Mouse (Mus musculus) G1E (cell line): ENCODE results near the gene Hdac4.

Experiments used
- CTCF ChIP-seq: IDR thresholded peaks from 2 replicates; pipeline ENCODE4 v1.5.1; 2012; ENCODE audit warnings: low read depth, low read length, inconsistent platforms, mixed read lengths
- GATA1 ChIP-seq: IDR thresholded peaks from 2 replicates; pipeline ENCODE4 v1.6.1; 2012; ENCODE audit warnings: borderline replicate concordance, low read length, inconsistent platforms, mixed read lengths
- GATA2 ChIP-seq: IDR thresholded peaks from 2 replicates; pipeline ENCODE4 v1.6.1; 2012; ENCODE audit warnings: low read depth, low read length, inconsistent platforms, borderline replicate concordance
- POLR2AphosphoS5 ChIP-seq: IDR thresholded peaks from 2 replicates; pipeline ENCODE4 v1.6.1; 2012; ENCODE audit warnings: low read depth, low read length, inconsistent platforms; ENCODE audit not compliant: insufficient replicate concordance
- TAL1 ChIP-seq: conservative IDR thresholded peaks from 2 replicates; pipeline ENCODE4 v1.6.1; 2012; ENCODE audit warnings: low read depth, low read length, inconsistent platforms, mixed read lengths

DNA sequence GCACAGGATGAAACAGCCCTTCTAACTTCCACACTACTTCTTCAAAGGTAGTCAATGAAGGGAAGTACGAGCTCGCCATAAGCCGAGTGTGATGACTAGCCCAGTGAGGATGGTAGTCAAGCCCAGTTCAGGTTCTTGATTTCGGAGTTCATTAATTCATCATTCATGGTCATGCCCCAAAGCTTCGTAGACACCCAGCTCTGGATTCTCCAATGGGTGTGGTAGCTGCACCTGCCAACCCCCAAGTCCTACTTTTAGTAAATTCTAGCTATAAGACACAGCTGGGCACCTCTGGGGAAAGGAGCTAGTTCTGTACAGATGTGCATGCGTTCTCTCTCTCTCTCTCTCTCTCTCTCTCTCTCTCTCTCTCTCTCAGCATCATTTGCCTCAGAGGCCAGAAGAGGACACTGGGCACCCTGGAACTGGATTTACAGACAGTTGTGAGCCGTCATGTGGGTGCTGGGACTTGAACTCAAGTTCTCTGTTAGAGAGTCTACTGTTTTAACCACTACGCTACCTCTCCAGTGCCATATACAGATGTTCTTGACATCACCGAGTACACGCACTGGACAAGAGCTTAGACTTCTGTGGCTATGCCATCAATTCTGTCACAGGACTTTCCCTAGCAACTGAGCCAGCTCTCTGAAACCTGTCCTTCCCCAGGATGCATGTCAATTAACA is 113.2 kb downstream of the Hdac4 start:
- TF ChIP-seq CTCF (no peak), TAL1 (no peak), POLR2AphosphoS5 (no peak), GATA1 (no peak), GATA2 (no peak)
